Mouse (Mus musculus): ENCODE measurements at regions not wholly inside any gene's neighbourhood (a gene's known extent, or its start where the extent isn't known, plus 50 kb on each side); places are given as distances from the start of the nearest gene placed in this dataset.

DNA sequence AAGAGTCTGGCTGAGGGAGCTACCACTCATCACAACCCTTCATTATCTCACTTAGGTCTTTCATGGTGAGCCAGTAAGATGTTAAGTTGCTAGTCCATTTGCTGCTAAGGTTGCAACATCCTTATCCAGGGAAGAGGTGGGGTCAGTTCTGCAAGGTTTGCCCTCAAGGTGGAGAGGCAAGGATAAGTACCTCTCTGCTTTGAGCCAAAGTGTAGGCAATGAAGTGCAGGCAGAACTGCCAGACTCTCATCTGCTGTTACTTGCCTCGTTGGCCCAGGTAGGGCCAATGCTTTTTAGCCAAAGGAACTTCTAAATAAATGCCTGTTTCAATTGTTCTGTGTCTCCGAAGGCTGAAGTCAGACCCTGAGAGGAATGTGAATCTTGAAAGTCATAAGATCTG lies 59.6 kb upstream of the Lclat1 start:
- no peak for DNase-seq (ENCODE audit: low spot score in 2 of 2)

DNA sequence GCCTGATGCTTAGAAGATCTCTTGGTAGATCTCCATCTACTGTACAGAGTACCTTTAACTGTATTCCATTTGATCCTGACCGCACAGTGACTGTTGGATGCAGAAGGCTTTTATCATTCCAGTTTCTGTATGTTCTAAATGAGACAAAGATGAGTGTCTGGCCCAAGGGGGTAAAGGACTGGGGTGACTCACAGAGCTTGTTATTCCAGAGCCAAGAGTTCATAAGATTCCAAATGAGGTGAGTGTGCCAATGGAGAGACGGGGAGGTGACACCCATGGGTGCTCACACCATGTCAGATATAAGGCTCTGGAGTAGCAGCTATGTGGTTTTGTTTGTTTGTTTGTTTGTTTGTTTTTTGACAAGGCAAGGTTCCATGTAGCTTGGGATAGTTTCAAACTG lies 54.8 kb upstream of the Lclat1 start:
- DNase-seq (ENCODE audit: low spot score in 2 of 2), result no peak

DNA sequence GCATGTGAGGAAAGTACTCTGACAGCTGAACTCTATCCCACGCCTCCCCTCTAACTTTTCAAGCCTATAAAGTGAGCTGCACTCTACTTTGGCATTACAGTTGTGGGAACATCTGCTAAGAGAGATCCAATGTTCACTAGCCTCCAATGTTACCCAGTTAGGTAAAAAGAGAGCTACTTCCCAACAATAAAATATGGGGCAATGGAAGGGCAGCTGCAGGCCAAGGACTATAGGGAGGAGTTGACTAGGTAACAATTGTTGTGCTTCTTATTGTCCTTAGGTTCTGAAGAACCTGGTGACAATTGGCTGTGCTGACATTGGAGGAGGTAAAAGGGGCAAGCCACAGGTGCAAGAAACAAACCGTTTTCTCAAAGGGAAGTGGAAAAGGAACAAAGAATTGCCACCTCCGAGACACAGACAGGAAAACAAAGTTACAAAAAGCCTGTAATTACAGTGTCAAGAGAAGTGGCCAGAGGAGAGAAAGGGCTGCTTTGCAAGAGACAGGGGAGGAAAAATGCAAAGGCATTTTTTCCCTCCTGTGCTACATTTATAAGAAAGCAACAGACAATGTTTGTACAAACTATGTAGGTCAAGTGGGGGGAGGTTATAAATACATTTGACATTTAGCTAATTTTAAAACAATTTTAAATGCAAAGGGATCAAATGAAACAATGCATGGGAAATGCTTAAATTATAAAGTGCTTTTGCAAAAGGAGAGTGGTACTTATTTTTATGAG lies 54.1 kb upstream of the Lclat1 start:
- no peak for DNase-seq (ENCODE audit: low spot score in 2 of 2)

DNA sequence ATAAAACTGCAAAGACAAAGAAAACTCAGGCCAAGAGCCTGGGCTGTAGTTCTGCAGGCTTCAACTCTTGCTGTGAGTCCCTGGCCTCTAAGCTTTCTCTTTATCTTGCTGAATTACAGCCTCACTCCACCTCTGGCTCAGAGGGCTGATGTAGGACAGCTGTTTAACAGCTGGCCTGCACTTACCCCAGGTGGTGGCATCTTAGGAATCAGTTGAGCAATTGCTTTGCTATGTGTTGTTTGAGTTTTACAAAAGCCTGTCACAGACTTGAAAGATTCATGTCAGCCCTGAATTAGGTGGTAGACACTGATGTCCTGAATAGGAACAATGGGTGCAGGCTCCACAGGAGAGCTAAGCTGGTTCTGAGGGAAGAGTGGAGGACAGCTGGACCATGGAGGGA lies 53.6 kb upstream of the Lclat1 start:
- DNase-seq (ENCODE audit: low spot score in 2 of 2), result no peak

DNA sequence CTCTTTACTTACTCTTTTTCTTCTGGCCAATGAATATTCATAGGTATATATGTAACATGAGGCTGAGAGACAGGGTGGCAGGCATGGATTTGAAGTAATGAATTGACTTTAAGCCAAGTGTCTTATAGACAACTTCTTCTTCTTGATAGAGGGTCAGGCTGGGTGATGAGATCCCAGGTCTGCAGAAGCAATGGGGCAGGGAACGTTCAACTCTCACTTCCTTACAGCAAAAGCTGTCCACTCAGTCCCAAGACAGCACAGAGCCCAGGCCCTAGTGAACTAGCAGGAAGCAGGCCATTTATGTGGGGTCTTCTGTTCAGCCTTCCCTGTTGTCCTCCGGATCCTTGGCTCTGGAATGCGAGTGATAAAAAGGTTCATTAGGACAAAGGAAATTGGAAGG lies 52.6 kb upstream of the Lclat1 start:
- no peak for DNase-seq (ENCODE audit: low spot score in 2 of 2)

DNA sequence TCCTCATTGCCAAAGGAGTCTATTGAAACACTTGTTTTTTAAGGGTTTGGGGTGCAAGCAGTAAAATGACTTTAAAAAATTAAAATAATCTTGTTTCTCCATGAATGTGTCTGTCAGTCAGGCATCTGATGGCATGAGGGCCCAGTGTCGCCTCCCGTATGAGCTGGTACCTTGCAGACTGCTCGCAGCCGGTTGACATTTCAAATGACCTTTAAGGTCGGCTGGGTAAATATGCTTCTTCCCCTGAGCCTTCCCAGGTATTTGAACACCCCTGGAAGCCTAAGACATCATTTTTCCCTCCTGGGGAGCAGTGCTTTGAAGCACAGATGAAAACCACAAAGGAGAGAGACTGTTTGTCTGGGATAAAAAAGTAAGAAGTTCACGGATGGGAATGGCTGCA lies 52.2 kb upstream of the Lclat1 start:
- DNase-seq (ENCODE audit: low spot score in 2 of 2), result no peak

DNA sequence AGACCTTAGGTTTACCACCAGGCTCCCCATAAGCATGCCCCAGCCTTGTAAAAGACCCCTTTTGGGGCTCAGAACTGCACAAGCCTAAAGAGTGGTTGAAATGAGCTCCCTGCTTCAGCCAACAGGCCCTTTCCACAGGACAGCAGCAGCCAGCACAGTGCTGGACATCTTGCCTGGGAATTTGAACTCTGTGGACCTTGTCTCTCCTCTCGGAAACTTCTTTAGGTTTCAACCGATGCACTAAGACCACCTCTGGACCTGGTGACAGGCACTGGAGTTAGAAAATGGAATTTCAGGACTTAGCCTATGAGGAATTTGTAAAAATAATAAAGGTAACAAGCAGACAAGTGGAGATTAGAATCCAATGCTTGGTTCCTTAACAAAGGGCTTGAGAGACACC lies 51.2 kb upstream of the Lclat1 start:
- DNase-seq (ENCODE audit: low spot score in 2 of 2), result no peak

Data from left cerebral cortex, adult 8-10 months (tissue).